Mouse (Mus musculus): ENCODE measurements around the gene Vmn1r66. TPM values are rescaled to one million over a fixed set of nuclear protein-coding genes. Genes with fewer than 3 reads are reported as not detected.
"Not testable (repeated sequence)": the region's sequence is repeated elsewhere in the genome, so short reads cannot be mapped to it uniquely, and the experiment has no call there.

Gene Vmn1r66
- polyA plus RNA-seq (2016; fragmentation: Nextera tagmentation; extraction: Ambion mirVana) = not detected in 2 replicates

GRCm38 (mm10) chr7:10277906-10278305 is at the start of gene Vmn1r66:
Vmn1r66 (minus strand) TSS chr7:10278006.
- no peak within 1 kb of the TSS for H3K4me3 ChIP-seq
- H3K4me2 ChIP-seq (replicated peaks) = no peak within 1 kb of the TSS
- H3K9me3 ChIP-seq = peaks cover 20% of the 10 kb centered on the region
- H3K27me3 ChIP-seq (replicated peaks) = no peaks in the 10 kb centered on the region
- no peaks in the 10 kb centered on the region for H3K4me1 ChIP-seq
- no peaks in the 10 kb centered on the region for H3K36me3 ChIP-seq
- ATAC-seq (ENCODE audit: low FRiP score, low read depth) = no peak
- no peak within 1 kb of the TSS for H3K27ac ChIP-seq
- H3K9ac ChIP-seq = no peak within 1 kb of the TSS

GRCm38 (mm10) chr7:10325462-10325861 is 47.7 kb upstream of the Vmn1r66 start:
- WGBS = 81% methylated on average over 20 of the region's 20 CpGs
- not testable (repeated sequence) for H3K9ac ChIP-seq; H3K4me2 ChIP-seq (replicated peaks); H3K27ac ChIP-seq; H3K36me3 ChIP-seq; H3K27me3 ChIP-seq (replicated peaks); ATAC-seq (ENCODE audit: low FRiP score, low read depth); H3K4me3 ChIP-seq; H3K4me1 ChIP-seq
- peaks cover 27% of the 10 kb centered on the region for H3K9me3 ChIP-seq

- Histone ChIP-seq H3K9me3 (peaks cover 45% of the 10 kb centered on the region), H3K4me3 (no peak overlapping the region), H3K9ac (no peak overlapping the region), H3K27ac (no peak overlapping the region), H3K4me1 (no peaks in the 10 kb centered on the region), H3K4me2 (replicated peaks) (no peak overlapping the region), H3K27me3 (replicated peaks) (no peaks in the 10 kb centered on the region), H3K36me3 (no peaks in the 10 kb centered on the region)
- 94% methylated on average over 13 of the region's 13 CpGs for WGBS
- no peak for ATAC-seq (ENCODE audit: low FRiP score, low read depth)
These were observed 25.7 kb downstream of the Vmn1r66 start for GRCm38 (mm10) chr7:10252075-10252474.

- peaks cover 44% of the 10 kb centered on the region for H3K9me3 ChIP-seq
- H3K27ac ChIP-seq = no peak overlapping the region
- WGBS = 82% methylated on average over 5 of the region's 5 CpGs
- H3K36me3 ChIP-seq = no peaks in the 10 kb centered on the region
- H3K27me3 ChIP-seq (replicated peaks) = no peaks in the 10 kb centered on the region
- ATAC-seq (ENCODE audit: low FRiP score, low read depth) = no peak
- no peak overlapping the region for H3K9ac ChIP-seq
- no peaks in the 10 kb centered on the region for H3K4me1 ChIP-seq
- H3K4me2 ChIP-seq (replicated peaks) = no peak overlapping the region
- no peak overlapping the region for H3K4me3 ChIP-seq
These were observed 28.7 kb downstream of the Vmn1r66 start for GRCm38 (mm10) chr7:10249146-10249545.

Other genes starting within 250 kb of the Vmn1r66 start
- not detected in 2 replicates for gene Vmn2r50, start 224.7 kb downstream of the Vmn1r66 start, polyA plus RNA-seq (2016; fragmentation: Nextera tagmentation; extraction: Ambion mirVana)
- gene Vmn2r51, start 172.3 kb downstream of the Vmn1r66 start, polyA plus RNA-seq (2016; fragmentation: Nextera tagmentation; extraction: Ambion mirVana) = not detected in 2 replicates
- gene Vmn2r52, start 101.4 kb downstream of the Vmn1r66 start, polyA plus RNA-seq (2016; fragmentation: Nextera tagmentation; extraction: Ambion mirVana) = not detected in 2 replicates
- gene Vmn1r67, start 165.3 kb upstream of the Vmn1r66 start, polyA plus RNA-seq (2016; fragmentation: Nextera tagmentation; extraction: Ambion mirVana) = not detected in 2 replicates
- gene Zik1, start 217.4 kb upstream of the Vmn1r66 start, polyA plus RNA-seq (2016; fragmentation: Nextera tagmentation; extraction: Ambion mirVana) = 35.6 and 37.4 TPM in 2 replicates

All from neural tube, embryonic 12.5 days (tissue).